In genomic region chr7:44970231-44970691, GRCm38 (mm10) we compare ENCODE assay signal across 7 mouse cellular contexts. TPM values are rescaled to one million over a fixed set of nuclear protein-coding genes. Genes with fewer than 3 reads are reported as not detected.
DNase-seq lines count a peak whose midpoint lies in the region; ATAC-seq and TF ChIP-seq lines count a peak whose summit lies in the region.

No protein-coding gene starts in this region.

- H3K27ac ChIP-seq in embryonic facial prominence, embryonic 10.5 days (replicated peaks) = peak overlapping the region; percentile 89
- peak overlapping the region; percentile 85 for H3K27ac ChIP-seq in limb, embryonic 13.5 days
- H3K27ac ChIP-seq in midbrain, embryonic 14.5 days (replicated peaks; ENCODE audit: low read depth, low read length) = peak overlapping the region; percentile 83
- no peak overlapping the region for H3K27ac ChIP-seq in spleen, adult 2 months (ENCODE audit: insufficient read depth, low read length)

- TF ChIP-seq POLR2A in spleen, adult 2 months (IDR thresholded peaks at IDR 0.05; ENCODE audit: low read depth, low read length) = no peak

- H3K9me3 ChIP-seq in embryonic facial prominence, embryonic 10.5 days = no peaks in the 10 kb centered on the region
- no peaks in the 10 kb centered on the region for H3K9me3 ChIP-seq in limb, embryonic 13.5 days
- H3K9me3 ChIP-seq in midbrain, embryonic 14.5 days (ENCODE audit: control insufficient read depth, low read length) = no peaks in the 10 kb centered on the region

- H3K4me2 ChIP-seq in limb, embryonic 13.5 days (replicated peaks) = peak overlapping the region; percentile 73
- peak overlapping the region; percentile 81 for H3K4me2 ChIP-seq in midbrain, embryonic 14.5 days (ENCODE audit: low read length)

- peak overlapping the region; percentile 63 for H3K4me3 ChIP-seq in embryonic facial prominence, embryonic 10.5 days
- H3K4me3 ChIP-seq in limb, embryonic 13.5 days = peak overlapping the region; percentile 55
- H3K4me3 ChIP-seq in midbrain, embryonic 14.5 days (replicated peaks; ENCODE audit: low read depth, low read length) = peak overlapping the region; percentile 49
- H3K4me3 ChIP-seq in spleen, adult 2 months (ENCODE audit: extremely low read depth, insufficient read depth, insufficient read length) = peak overlapping the region; percentile 37

- peak; percentile 83 to 88 for DNase-seq in adrenal gland, postnatal 36 days
- DNase-seq in embryonic facial prominence, embryonic 10.5 days (ENCODE audit: low spot score) = peak; percentile 95
- DNase-seq in heart, adult 11 months = peak; percentile 99
- peak; percentile 89 for DNase-seq in kidney, adult 11 months
- peak; percentile 93 for DNase-seq in midbrain, embryonic 14.5 days
- DNase-seq in spleen, adult 2 months (ENCODE audit: low read depth in 1 of 2, low spot score in 2 of 2) = peak; percentile 50 to 61

- peak; percentile 97 for ATAC-seq in limb, embryonic 13.5 days (ENCODE audit: low FRiP score, low read depth)
- ATAC-seq in midbrain, embryonic 14.5 days (ENCODE audit: low FRiP score, low TSS enrichment) = peak; percentile 93

- H3K36me3 ChIP-seq in embryonic facial prominence, embryonic 10.5 days (replicated peaks) = peaks cover 26% of the 10 kb centered on the region
- peaks cover 19% of the 10 kb centered on the region for H3K36me3 ChIP-seq in limb, embryonic 13.5 days
- H3K36me3 ChIP-seq in midbrain, embryonic 14.5 days (ENCODE audit: control insufficient read depth, insufficient read depth, low read length) = peaks cover 19% of the 10 kb centered on the region
- H3K36me3 ChIP-seq in spleen, adult 2 months (ENCODE audit: control insufficient read depth, insufficient read depth, low read length) = no peaks in the 10 kb centered on the region

- WGBS in embryonic facial prominence, embryonic 10.5 days = under 1% methylated on average over 36 of the region's 36 CpGs
- WGBS in limb, embryonic 13.5 days = under 1% methylated on average over 36 of the region's 36 CpGs
- under 1% methylated on average over 36 of the region's 36 CpGs for WGBS in midbrain, embryonic 14.5 days
- WGBS in spleen, adult 2 months = 1% methylated on average over 36 of the region's 36 CpGs

- no peaks in the 10 kb centered on the region for H3K27me3 ChIP-seq in embryonic facial prominence, embryonic 10.5 days (replicated peaks; ENCODE audit: low read depth, poor library complexity, severe bottlenecking)
- no peaks in the 10 kb centered on the region for H3K27me3 ChIP-seq in limb, embryonic 13.5 days
- H3K27me3 ChIP-seq in midbrain, embryonic 14.5 days (ENCODE audit: control insufficient read depth, insufficient read depth, low read length) = no peaks in the 10 kb centered on the region
- no peaks in the 10 kb centered on the region for H3K27me3 ChIP-seq in spleen, adult 2 months (ENCODE audit: control insufficient read depth, insufficient read depth, low read length)

- no peak for TF ChIP-seq CTCF in spleen, adult 2 months (IDR thresholded peaks at IDR 0.05; ENCODE audit: extremely low read depth, insufficient read depth, insufficient read length, insufficient replicate concordance)

- H3K4me1 ChIP-seq in embryonic facial prominence, embryonic 10.5 days = peaks cover 45% of the 10 kb centered on the region
- peaks cover 35% of the 10 kb centered on the region for H3K4me1 ChIP-seq in limb, embryonic 13.5 days
- peaks cover 32% of the 10 kb centered on the region for H3K4me1 ChIP-seq in midbrain, embryonic 14.5 days (ENCODE audit: control insufficient read depth, insufficient read depth, low read length)
- H3K4me1 ChIP-seq in spleen, adult 2 months (ENCODE audit: control insufficient read depth, insufficient read depth, insufficient read length) = peaks cover 10% of the 10 kb centered on the region; the same call in 1 of the 2 replicates

- H3K9ac ChIP-seq in limb, embryonic 13.5 days = peak overlapping the region; percentile 69
- peak overlapping the region; percentile 29; the same call in 1 of the 2 replicates for H3K9ac ChIP-seq in midbrain, embryonic 14.5 days (replicated peaks; ENCODE audit: low read length)

RNA-seq across cellular contexts. Expression of gene Cpt1c, which starts 4.4 kb away (rescaled TPM):
- 10 to 100 TPM in 1 of 2 experiments, 1 to 10 TPM in 1; 8.6 to 10.7 TPM for total RNA-seq in adrenal gland, postnatal 36 days (2021)
- 18.5 and 18.8 TPM in 2 replicates for polyA plus RNA-seq in embryonic facial prominence, embryonic 10.5 days (2016; fragmentation: Nextera tagmentation; extraction: Ambion mirVana)
- polyA plus RNA-seq in limb, embryonic 13.5 days (2015; fragmentation: Nextera tagmentation; extraction: Ambion mirVana) = 33.9 and 35.0 TPM in 2 replicates
- 50.1 and 52.3 TPM in 2 replicates for polyA plus RNA-seq in midbrain, embryonic 14.5 days (2014; fragmentation: Nextera tagmentation; extraction: Ambion mirVana)
- polyA plus RNA-seq in spleen, adult 2 months (2012; rRNA removed) = 4.8 and 6.1 TPM in 2 replicates

RNA-seq across cellular contexts. Expression of gene Prmt1, which starts 16.1 kb away (rescaled TPM):
- total RNA-seq in adrenal gland, postnatal 36 days (2021) = 100 to 1,000 TPM; 236 to 262 TPM
- 968 and 991 TPM in 2 replicates for polyA plus RNA-seq in embryonic facial prominence, embryonic 10.5 days (2016; fragmentation: Nextera tagmentation; extraction: Ambion mirVana)
- polyA plus RNA-seq in limb, embryonic 13.5 days (2015; fragmentation: Nextera tagmentation; extraction: Ambion mirVana) = 670 and 703 TPM in 2 replicates
- 236 and 281 TPM in 2 replicates for polyA plus RNA-seq in midbrain, embryonic 14.5 days (2014; fragmentation: Nextera tagmentation; extraction: Ambion mirVana)
- 109 and 112 TPM in 2 replicates for polyA plus RNA-seq in spleen, adult 2 months (2012; rRNA removed)

RNA-seq across cellular contexts. Expression of gene Irf3, which starts 27.2 kb away (rescaled TPM):
- 100 to 1,000 TPM in 1 of 2 experiments, 10 to 100 TPM in 1; 90.4 to 123 TPM for total RNA-seq in adrenal gland, postnatal 36 days (2021)
- 70.3 and 77.5 TPM in 2 replicates for polyA plus RNA-seq in embryonic facial prominence, embryonic 10.5 days (2016; fragmentation: Nextera tagmentation; extraction: Ambion mirVana)
- 94.6 and 96.8 TPM in 2 replicates for polyA plus RNA-seq in limb, embryonic 13.5 days (2015; fragmentation: Nextera tagmentation; extraction: Ambion mirVana)
- 46.7 and 54.0 TPM in 2 replicates for polyA plus RNA-seq in midbrain, embryonic 14.5 days (2014; fragmentation: Nextera tagmentation; extraction: Ambion mirVana)
- polyA plus RNA-seq in spleen, adult 2 months (2012; rRNA removed) = 134 and 147 TPM in 2 replicates

RNA-seq across cellular contexts. Expression of gene Tsks, which starts 27.3 kb away (rescaled TPM):
- total RNA-seq in adrenal gland, postnatal 36 days (2021) = not detected
- polyA plus RNA-seq in embryonic facial prominence, embryonic 10.5 days (2016; fragmentation: Nextera tagmentation; extraction: Ambion mirVana) = 0.14 and 0.30 TPM in 2 replicates
- 0.23 and 0.25 TPM in 2 replicates for polyA plus RNA-seq in limb, embryonic 13.5 days (2015; fragmentation: Nextera tagmentation; extraction: Ambion mirVana)
- not detected in 2 replicates for polyA plus RNA-seq in midbrain, embryonic 14.5 days (2014; fragmentation: Nextera tagmentation; extraction: Ambion mirVana)
- not detected in 2 replicates for polyA plus RNA-seq in spleen, adult 2 months (2012; rRNA removed)

RNA-seq across cellular contexts. Expression of gene Bcl2l12, which starts 28.3 kb away (rescaled TPM):
- total RNA-seq in adrenal gland, postnatal 36 days (2021) = 10 to 100 TPM; 16.5 to 17.4 TPM
- polyA plus RNA-seq in embryonic facial prominence, embryonic 10.5 days (2016; fragmentation: Nextera tagmentation; extraction: Ambion mirVana) = 87.0 and 90.7 TPM in 2 replicates
- polyA plus RNA-seq in limb, embryonic 13.5 days (2015; fragmentation: Nextera tagmentation; extraction: Ambion mirVana) = 77.3 and 78.4 TPM in 2 replicates
- 11.8 and 15.4 TPM in 2 replicates for polyA plus RNA-seq in midbrain, embryonic 14.5 days (2014; fragmentation: Nextera tagmentation; extraction: Ambion mirVana)
- 33.2 and 38.5 TPM in 2 replicates for polyA plus RNA-seq in spleen, adult 2 months (2012; rRNA removed)
